Mouse (Mus musculus): Measurements from ENCODE around the gene Dqx1.

- no peak for TF ChIP-seq POLR2A (IDR thresholded peaks at IDR 0.05; ENCODE audit: extremely low read depth, insufficient read depth, low read length)
- no peak for TF ChIP-seq CTCF (IDR thresholded peaks at IDR 0.05; ENCODE audit: low read depth, low read length)
These were observed 13.6 kb downstream of the Dqx1 start for GRCm38 (mm10) chr6:83071220-83071619.
